Mouse (Mus musculus) lung, postnatal 36 days (tissue): Measurements from ENCODE around the gene Ucp1.

Source experiments
- DNase-seq: peaks from one replicate; pipeline ENCODE4 v3.0.0; 2022; ENCODE audit warnings: mixed read lengths

Ucp1 gene

DNA sequence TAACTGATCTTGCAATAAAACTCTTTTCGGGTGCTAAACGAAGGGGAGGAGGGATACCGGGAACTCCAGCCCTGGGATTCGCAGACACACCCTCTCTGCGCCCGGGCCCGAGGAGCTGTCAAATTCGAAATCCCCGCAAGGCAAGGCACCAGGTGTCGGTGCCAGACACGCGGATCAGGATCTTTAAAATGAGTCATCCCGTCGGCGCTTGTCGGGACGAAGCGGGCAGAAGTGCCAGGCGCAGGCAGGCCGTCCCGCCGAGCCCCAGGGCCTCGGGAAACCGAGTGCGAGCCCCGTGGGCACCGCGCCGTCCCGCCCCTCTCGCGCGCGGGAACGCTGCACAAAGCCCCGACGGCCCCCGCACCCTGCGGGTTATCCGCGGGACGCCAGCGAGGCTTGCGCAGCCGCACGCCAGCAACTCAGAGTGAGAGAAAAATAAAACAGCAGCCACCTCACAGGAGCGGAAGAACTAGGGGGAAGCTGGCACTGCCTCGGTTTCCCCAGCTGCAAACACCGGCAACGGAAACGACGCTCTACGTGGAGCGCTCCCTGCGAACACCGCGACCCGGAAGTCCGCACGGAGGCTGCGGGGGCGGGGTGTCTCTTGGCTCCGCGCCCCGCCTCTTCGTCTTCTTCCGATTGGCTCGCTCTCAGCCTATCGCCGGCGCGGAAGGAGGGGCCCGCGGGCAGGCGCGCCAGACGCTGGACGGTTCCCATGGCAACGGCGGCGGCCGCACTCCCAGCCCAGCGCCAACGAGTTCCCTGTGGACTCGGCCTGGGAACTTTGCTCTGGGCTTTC lies 41.9 kb downstream of the Ucp1 start, which contains the start of gene Elmod2:
Gene Elmod2 (minus strand): TSS at position 588 of the 799 bp plus-strand sequence.
- DNase-seq, result peak; percentile 97

DNA sequence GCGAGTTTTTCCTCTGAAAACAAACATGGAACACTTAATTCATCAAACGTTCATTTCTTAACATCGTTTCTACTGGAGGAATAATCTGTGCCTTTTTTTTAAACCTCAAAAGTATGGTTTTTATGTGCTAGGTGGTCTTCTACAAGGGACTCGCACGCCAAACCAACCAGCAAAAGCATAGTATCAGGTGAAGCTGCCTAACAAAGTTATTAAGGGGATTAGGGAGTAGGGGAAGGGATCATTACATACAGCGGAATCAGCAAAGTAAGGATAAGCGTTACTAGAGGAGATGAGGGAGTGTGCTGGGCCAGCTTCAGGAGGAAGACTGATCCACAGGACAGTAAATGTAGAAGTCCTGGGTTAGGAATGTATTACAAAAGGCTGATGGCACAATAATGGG lies 42.7 kb downstream of the Ucp1 start:
- DNase-seq, result no peak

DNA sequence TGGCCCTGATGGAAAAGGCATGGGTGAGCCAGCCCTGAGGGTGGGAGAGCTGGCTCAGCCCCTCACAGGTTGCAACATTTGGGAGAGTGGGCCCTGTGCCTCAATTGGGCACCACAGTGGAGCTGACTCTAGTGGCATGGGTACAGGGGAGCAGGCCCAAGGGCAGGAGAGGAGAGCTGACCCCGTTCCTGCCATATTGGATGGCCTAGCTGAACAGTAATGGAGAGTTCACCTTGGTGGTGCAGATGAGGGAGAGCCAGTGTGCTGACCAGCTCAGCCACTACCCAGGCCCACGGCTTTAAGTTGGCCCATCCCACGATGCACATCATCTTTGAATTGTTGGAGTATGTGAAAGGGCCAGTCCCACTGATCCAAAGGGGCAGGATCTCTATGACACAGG lies 51.9 kb downstream of the Ucp1 start:
- DNase-seq, result no peak

DNA sequence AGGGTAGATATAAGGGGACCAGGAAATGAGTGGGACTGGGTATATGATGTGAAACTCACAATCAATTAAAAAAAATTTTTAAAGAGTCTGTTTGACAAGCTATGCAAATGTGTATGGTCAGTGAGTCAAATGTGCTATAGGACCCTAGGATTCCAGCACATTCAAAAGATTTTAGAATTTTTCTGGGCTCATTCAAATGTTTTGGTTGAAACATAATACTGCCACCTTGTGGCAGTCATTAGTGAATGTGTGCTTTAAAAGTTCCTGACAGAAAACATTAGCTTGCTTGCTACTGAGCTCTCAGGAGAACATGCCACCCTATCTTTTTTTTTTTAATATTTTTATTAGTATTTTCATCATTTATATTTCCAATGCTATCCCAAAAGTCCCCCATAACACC lies 52.5 kb downstream of the Ucp1 start:
- peak; percentile 41 for DNase-seq
